Mouse (Mus musculus): Measurements from ENCODE around the gene Erg. TPM values are rescaled to one million over a fixed set of nuclear protein-coding genes. Genes with fewer than 3 reads are reported as not detected.

Gene Erg
- total RNA-seq, 2 experiments from 2014 or later: 8.4 to 8.8 TPM

DNA sequence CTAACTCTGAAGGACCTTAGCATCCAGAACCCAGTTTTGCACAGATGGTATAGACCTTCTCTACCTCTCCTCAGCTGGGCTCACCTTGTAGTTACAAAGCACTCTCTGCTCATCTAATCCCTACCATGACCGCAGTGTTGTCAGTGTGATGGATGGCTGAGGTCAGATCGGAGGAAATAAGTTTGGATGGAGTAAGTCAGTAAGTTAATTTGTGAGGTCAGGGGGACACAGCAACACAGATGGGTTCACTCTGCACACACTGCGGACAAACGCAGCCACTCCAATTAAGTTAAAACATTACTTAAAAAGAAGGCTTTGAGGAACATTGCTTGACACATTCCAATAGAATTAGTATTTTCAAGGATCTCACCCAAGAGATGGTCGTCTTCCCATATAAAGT is 2.5 kb upstream of the Erg start:
- no peak for DNase-seq (ENCODE audit: low spot score in 2 of 2)
- intact Hi-C loops (cut with DNase I): no loop called here

DNA sequence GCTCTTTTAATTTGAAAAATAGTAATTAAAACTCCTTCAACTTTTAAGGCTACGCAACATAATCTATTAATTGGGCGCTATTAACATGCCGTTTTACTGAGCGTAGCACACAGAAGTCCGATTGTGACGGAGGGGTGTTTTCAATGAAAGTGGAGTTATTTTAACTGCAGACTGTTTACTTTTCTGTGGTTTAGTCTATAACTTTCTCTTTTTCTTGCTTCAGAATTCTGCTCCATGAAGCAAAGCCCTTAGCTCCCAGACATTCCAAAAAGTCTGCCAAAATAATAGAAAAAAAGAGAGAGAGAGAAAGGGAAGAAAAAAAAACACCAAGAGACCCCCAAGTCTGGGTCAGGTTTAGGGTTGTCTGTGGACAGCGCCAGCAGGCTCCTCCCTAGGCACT is 333 bp upstream of the Erg start:
- intact Hi-C loops (cut with DNase I): no loop called here
- DNase-seq (ENCODE audit: low spot score in 2 of 2): no peak

DNA sequence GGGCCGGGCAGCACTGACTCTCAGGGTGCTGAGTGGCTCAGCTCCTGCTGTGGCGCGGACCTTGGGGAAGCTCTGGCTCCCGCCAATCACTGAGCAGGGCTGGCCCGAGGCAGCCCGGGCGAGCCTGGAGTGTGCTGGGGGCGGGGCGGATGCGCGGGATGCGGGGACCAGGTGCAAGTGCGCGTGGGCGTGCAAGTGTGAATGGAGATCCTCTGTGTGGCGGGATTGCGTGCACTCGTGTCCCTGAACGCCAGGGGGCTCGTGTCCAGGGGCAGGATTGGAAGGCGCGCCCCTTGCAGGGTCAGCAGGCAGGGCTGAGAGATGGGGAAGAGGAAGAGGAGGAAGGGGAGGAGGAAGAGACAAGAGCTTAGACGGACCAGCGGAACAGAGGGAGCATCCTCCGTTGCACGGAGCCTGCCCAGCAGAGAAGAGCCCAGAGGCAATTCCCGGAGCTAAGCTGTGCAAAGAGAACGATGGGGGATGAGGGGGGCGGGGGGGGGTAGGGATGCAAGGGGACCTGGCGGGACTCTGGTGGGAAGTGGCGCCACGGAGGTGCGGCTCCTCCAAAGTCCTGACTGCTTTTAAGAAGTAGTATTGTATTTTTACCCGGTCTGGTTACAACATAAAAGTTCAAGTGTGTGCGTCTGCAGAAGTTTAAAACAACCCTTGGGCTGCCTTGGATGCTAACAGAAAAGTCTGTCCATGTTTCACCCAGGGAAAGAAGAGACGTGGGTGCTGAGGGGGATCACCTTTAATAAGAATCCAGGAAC is 667 bp downstream of the Erg start:
- intact Hi-C loops (cut with DNase I): no loop called here
- DNase-seq (ENCODE audit: low spot score in 2 of 2): peak; percentile 35 to 41

DNA sequence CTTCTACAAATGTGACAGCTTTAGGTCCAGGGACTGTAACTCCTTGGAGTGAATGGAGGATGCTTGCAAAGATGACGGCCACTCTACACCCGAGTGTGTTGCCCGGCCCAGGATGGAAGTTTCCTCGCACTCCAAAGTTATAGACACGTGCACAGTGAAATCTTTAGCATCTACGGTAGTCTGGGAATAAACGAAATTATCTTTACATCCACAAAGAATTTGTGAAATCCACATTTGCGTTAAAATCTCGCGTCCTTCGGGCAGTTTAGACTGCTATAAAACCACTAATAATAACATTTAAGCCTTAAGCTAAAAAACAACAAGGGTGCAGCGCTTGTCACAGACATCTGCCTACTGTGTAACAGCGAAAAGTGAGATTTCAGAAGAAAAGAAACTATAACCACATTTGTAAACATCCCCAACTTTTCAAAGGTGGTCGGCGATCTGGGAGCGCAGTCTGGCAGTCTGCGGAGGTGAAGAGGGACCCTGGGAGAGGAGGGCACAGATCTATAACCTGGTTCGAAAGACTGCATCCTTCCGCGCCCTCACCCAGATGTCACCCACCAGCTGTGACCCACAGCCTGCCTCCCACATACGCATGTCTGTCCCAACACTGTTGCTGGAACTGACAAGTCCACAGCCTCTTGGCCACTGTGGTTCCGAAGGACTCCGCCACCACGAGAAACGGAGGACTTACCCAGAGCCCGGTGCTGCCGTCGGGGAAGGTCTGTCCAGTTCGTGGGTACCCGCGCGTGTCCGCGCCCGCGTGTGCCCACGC is 1.5 kb downstream of the Erg start:
- intact Hi-C loops (cut with DNase I): no loop called here
- DNase-seq (ENCODE audit: low spot score in 2 of 2): no peak

DNA sequence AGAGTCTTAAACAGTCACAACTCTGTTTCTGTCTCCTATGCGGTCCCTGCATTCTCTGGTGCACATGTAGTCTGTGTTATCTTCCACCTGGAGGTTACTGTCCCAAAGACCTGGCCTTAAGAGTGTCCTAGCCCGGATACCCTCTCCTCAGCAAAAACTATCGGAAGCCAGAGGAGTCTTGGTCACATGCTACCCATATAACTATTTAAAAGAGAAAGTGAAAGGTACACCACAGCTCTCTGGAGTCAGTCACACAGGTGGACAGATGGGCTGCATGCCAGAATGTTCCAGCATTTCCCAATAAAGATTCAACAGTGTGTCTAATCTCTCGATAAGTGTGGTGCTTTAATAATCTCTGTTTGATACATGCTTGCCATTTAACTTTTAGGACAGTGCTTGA is 7.1 kb downstream of the Erg start:
- no peak for DNase-seq (ENCODE audit: low spot score in 2 of 2)
- intact Hi-C loops (cut with DNase I): loop anchor here (10.0 kb wide), 1 partner anchor 224 kb away; no protein-coding TSS in a partner anchor

DNA sequence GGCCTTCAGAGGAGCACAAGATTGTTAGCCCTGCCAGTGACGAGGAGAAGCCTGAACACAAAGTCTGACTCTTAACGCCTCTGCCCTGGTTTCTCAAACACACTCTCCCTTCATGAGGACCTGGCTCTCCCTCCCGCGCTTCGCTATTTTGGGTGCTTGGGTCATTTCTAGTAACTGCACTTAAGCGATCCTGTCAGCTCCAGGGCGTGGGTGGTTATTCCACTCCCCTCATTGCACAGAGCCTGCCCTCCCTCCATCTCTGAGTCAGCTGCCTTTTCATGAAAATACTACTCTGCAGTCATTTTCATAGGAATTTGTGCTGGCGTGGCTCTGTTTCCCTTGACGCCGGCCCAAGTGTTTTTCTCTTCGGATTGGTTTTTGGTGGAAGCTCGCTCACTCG is 13.2 kb downstream of the Erg start:
- DNase-seq (ENCODE audit: low spot score in 2 of 2): peak; percentile 58 to 76
- intact Hi-C loops (cut with DNase I): loop anchor here (10.0 kb wide), 1 partner anchor 218 kb away; no protein-coding TSS in a partner anchor

DNA sequence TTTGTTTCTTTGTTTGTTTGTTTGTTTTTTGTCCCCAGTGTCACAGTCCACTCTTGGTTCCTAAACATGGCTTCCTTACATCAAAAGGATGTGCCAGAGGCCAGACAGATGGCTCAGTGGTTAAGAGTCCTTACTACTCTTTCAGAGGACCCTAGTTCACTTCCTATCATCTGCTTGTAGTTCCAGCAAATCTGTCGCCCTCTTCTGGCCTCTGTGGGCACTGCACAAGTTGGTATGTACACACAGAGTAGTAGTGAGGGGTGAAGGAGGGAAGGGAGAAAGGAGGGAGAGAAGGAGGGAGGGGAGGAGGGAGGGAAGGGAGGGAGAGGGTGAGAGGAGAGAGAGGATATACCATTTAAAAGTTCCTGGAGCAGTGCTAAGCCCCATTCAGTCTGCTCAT is 15.8 kb downstream of the Erg start:
- DNase-seq (ENCODE audit: low spot score in 2 of 2): peak; percentile 20 to 32
- intact Hi-C loops (cut with DNase I): loop anchor here (10.0 kb wide), 1 partner anchor 216 kb away; no protein-coding TSS in a partner anchor

DNA sequence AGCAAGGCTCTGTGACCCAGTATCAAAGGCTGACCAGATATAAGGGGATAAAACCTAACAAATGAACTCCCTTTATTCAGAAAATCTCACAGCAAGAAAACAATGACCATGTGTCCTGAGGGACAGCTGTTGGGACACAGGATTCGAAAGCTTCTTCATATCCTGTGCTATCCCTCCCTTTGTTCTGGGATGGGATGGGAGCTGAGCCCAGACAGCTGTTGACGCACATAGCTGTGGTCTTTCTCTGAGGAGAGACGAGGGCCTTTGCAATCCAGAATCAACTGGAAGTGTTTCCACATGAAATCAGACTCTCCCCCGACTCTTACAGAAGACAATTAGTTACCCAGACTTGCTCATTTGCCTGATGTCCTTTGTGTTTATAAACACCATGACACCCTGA is 29.6 kb downstream of the Erg start:
- DNase-seq (ENCODE audit: low spot score in 2 of 2): no peak
- intact Hi-C loops (cut with DNase I): no loop called here

DNA sequence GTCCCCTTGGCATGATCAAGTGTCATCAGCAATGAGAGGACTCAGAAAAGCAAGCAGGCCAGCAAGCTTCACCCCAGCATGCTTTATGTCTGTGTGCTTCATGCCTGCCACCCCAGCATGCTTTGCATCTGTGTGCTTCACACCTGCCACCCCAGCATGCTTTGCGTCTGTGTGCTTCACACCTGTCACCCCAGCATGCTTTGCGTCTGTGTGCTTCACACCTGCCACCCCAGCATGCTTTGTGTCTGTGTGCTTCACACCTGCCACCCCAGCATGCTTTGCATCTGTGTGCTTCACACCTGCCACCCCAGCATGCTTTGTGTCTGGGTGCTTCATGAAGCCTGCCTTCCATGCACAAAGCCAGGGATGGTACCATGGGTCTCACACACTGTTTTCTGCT is 33.3 kb downstream of the Erg start:
- no peak for DNase-seq (ENCODE audit: low spot score in 2 of 2)
- intact Hi-C loops (cut with DNase I): no loop called here

DNA sequence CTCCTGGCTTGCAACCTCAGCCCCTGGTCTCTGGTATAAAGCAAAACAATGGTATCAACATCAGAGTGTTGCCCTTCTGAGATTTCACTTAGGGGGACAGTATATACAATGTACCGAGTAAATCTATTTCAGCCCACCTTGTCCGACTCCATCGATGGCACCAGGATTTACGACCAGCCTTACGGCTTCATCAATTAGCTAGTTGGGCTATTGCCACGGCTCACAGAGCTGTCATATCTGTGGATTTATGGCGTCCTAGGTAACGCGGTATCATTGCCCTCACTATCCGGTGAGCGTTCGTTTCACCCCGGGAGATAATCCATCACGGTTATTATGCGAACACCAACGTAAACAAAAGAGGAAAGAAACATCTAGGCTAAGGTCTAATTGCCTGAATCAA is 33.9 kb downstream of the Erg start:
- intact Hi-C loops (cut with DNase I): no loop called here
- no peak for DNase-seq (ENCODE audit: low spot score in 2 of 2)

DNA sequence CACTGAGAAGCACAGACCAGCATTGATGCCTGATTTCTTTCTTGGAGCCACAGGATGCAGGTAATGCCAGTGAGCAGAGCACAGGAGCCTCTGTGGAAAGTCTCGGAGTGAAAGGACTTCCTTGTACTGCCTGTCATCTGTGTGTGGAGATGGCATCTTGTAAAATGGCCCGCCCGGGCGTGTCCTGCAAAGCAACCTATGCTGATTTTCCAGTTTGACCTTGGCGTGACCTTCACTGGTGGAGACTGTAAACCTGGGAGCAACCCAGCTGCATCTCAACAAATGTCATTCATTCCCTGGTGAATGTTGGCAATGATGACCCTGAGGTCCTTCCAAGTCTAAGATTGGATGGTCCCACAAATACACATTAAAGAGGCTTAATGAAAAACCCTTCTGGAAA is 35.9 kb downstream of the Erg start:
- intact Hi-C loops (cut with DNase I): no loop called here
- no peak for DNase-seq (ENCODE audit: low spot score in 2 of 2)

DNA sequence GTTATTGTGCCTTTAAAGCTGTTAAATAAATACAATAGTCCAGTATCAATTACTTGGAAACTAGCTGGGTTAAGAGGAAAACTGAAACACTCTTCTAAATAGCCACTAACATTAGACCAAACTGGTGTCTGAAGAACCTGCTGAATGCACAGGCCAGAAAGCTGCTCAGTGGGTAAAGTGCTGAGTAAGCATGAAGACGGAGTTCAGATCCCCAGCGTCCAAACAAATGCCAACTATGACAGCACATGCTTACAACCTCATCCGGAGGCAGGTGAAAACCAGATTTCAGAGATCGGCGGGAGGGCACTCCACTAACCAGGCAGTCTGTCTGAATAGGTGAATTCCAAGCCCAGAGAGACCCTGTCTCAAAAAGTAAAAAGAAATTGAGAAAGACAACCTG is 41.6 kb downstream of the Erg start:
- intact Hi-C loops (cut with DNase I): no loop called here
- DNase-seq (ENCODE audit: low spot score in 2 of 2): no peak

DNA sequence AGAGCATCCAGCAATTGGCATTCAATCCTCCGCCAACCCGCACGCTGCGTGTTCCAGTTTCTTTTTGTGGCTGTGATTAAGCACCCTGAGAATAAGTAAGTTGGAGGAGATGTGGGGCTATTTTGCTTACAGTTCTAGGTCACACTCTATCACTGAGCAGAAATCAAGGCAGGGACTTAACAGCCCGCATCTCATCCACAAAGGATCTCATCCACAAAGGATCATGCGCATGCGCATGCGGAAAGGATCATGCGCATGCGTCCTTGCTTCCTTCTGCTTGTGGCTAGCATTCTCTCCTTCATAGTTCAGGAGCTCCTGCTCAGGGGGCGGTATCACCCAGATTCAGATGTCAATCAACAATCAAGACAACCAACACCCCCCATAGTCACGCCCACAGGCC is 42.9 kb downstream of the Erg start:
- intact Hi-C loops (cut with DNase I): no loop called here
- peak; percentile 47 to 53 for DNase-seq (ENCODE audit: low spot score in 2 of 2)

DNA sequence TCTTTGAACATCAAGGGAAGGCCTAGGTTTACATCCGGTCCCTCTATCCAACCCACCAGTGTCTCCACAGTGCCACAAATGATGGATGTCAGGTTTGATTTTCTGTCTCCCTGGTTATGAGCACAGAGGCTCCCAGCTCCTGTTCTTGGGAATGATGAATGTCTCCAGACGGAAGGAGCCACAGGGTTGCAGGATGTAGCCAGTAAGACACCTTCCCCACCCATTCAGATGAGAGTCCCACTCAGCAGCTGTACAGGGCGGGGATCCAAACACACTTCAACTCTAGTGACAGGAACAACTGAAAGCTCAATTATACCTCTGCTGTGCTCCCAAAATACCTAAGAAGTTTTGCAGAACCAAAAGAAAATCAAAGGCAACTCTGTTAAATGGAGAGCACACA is 51.2 kb downstream of the Erg start:
- DNase-seq (ENCODE audit: low spot score in 2 of 2): no peak
- intact Hi-C loops (cut with DNase I): no loop called here

DNA sequence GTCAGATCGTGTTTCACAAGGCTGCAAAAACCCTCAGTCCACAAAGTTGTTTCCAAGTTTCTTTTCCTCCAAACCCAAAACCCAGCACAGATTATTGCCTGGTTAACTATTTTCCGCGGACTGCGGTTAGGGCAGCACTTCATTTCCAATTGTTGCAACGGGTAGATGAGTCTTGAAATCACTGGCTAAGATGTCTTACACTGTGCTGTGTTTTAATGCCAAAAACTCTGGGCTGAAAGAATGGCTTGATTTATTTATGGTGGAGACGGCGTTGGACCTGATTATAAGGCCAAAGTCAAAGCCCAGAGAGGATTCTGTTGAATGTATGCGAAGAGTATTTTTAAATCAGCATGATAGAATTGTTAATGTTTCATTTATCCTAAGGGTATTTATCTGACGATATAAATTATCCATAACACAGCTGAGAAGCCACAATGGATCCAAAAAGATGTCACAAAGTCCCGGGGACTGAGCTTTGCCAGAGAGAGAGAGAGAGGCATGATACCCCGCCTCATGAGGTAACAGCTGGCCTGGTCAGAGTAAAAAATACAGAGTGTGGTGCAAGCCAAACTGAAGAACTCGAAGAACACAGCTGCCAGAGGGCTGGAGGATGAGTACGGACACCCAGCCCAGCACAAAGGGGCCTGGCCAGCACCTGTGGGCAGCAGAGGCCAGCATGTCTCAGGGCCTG is 53.9 kb downstream of the Erg start:
- intact Hi-C loops (cut with DNase I): no loop called here
- DNase-seq (ENCODE audit: low spot score in 2 of 2): no peak

DNA sequence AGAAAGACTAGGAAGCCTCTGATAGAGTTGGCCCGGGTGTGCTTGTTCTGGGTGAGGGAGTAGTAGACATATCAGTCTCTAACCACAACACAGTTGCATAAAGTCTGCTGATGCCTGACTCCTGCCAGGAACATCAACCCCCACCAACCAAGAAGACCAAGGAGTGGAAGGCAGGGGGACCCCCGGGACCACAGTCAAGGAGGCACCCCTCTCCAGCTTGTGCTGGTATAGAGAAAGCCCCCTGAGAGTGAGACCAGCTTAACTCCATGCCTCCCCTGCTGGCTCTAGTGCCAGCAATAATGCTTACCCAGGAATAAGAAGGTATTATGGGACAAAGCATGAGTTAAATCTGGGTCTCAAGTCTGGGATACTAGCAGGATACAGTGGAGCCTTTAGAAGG is 58.8 kb downstream of the Erg start:
- DNase-seq (ENCODE audit: low spot score in 2 of 2): no peak
- intact Hi-C loops (cut with DNase I): no loop called here

DNA sequence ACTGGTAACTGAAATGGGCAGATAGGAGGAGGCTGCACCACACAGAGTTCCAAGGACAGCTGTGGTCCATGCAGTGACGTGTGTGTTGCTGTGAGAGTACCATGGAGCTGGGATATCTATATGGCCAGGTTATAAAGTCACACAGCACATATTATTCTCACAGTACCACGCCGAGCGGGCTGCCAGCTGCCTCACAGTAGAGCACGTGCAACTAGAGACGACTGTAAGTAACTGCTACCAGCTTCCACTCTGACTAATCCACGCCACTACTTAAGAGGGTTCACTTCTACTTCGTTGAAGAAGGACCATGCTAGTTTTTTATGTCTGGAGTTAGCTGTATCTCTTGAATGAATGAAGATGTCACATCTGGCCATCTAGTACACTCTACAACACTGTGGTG is 66.9 kb downstream of the Erg start:
- DNase-seq (ENCODE audit: low spot score in 2 of 2): no peak
- intact Hi-C loops (cut with DNase I): no loop called here

DNA sequence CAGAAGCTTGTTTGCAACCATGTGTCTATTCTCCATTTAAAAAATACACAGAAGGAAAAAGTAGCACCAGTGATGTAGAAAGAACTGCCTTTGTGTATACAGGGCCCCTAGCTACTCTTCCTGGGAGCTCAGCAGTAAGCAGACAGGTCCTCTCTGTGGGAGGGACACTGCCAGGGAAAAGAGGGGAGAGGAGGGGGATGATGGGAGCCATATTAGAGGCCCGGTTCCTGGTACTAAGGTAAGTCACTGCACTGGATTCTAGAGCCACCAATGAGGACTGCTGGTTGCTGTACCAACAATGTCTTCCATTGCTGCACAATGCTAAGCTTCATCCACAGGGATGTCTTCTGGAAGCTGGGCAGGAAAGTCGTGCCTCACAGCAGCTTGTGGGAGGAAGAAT is 80.3 kb downstream of the Erg start:
- intact Hi-C loops (cut with DNase I): no loop called here
- no peak for DNase-seq (ENCODE audit: low spot score in 2 of 2)

DNA sequence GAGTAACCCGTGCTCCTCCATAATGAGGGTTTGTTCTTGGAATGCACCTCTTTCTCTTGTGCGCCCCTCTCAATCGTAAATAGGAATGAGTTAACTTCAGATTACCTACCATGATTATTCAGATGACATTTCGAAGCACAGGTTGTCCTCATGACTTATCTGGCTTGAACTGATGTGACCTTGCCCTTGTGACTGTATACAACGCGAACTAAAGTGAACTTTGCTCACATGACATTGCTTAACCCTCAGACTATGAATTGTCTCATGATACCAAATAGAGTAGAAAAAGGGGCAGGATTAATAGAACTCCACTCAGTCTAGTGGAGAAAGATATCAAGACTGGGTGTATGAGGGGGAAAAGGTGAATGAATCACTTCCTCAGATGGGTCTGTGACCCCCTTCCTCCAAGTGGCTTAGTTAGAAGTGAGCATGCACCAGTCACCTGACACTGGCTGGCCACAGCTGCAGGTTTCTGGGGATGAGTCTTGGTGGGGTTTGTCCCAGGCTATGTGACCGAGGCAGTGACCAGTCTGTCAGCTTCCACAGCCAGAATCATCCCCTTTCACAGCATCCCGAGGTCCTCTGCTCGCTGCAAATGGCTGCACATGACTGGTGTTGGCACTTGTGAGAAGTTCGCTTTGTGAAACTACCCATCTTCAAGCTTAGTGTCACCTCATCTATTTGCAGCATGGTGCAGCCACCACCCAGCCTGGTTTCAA is 89.7 kb downstream of the Erg start:
- DNase-seq (ENCODE audit: low spot score in 2 of 2): no peak
- intact Hi-C loops (cut with DNase I): no loop called here

DNA sequence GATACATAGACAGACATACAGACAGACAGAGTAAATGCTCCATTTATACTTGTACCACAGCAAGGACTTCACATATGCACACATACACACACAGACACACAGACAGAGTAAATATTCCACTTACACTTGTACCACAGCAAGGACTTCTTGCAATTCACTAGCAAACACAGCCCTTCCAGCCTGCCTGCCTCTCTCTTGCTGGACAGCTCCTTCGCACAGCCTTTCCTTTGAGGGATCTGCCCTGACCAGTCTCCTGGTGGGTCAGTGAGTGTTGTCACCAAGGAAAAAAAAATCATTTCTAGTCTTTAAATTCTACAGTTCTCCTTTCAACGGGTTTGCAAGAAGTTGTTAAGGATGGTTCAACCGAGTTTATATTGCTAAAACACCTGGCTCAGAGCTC is 92.3 kb downstream of the Erg start:
- intact Hi-C loops (cut with DNase I): no loop called here
- no peak for DNase-seq (ENCODE audit: low spot score in 2 of 2)
